Mouse (Mus musculus): ENCODE results near the gene Jmjd6.
A peak's percentile ranks its signal among the peaks of the same experiment; 100 is the strongest.

Jmjd6 gene

GRCm38 (mm10) chr11:116843261-116844233 is at the start of gene Jmjd6, which contains the start of gene Mettl23:
TSS of gene Jmjd6 (minus strand) at chr11:116843449.
TSS of gene Mettl23 (plus strand) at chr11:116843278.
- peak; percentile 98 for DNase-seq (ENCODE audit: low spot score)

- no peak for DNase-seq (ENCODE audit: low spot score)
Measured at GRCm38 (mm10) chr11:116887136-116887535, 43.9 kb upstream of the Jmjd6 start.

DNA sequence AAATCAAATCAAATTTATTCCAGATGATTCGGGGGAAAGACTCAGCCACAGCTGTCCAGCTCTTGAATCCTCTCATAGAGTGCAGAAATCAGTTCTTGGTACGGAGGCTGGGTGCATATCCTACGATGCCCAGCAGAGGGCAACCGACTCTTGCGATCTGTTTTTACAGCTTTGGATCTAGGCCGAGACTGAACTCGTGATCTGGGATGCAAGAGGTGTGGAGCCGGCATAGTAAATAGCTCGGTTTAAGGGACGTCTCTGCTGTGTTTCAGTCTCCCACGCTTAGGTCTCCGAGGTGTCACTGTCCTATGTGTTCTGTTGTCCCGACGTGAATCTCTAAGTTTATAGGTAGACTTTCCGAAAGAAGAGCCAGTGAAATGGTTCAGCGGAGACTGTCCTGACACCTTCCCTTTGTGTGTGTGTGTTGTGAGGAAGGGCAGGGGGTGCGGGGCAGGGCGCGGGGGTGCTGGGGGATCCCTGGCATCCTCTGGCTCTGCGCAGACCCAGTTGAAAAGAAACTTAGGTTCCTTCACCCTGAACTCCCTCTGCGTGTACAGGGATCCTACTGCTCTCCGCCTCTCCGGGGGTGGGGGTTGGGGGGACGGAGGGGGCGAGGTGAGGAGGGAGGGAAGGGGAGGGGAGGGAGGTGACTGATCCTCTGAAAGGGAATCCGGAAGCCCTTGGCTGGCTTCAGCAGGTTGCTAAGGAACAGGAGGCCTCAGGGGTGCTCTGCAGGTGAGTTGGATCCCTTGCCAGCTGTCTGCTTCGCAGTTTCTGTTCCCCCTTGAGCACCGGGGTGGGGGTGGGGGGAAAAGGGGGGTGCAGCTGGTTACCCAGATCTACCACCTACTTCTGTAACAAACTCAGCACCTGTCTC is 42.3 kb upstream of the Jmjd6 start:
- DNase-seq (ENCODE audit: low spot score) = peak; percentile 88

GRCm38 (mm10) chr11:116884061-116884460 is 40.8 kb upstream of the Jmjd6 start:
- no peak for DNase-seq (ENCODE audit: low spot score)

GRCm38 (mm10) chr11:116882446-116882845 is 39.2 kb upstream of the Jmjd6 start:
- DNase-seq (ENCODE audit: low spot score) = no peak

DNA sequence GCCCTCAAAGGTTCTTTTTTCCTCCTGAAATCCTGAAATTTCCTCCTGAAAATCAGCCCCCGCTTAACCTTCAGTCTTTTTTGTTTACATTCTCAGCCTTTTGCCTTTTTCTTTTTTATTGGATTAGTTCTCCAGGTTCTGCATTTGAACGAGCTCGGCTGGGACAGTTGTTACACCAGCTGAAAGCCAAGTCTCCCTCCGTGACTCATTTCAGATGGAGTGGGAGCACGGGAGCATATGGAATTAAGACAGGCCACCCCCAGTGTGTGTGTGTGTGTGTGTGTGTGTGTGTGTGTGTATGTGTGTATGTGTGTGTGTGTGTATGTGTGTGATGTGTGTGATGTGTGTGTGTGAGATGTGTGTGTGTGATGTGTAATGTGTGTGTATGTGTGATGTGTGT is 38.2 kb upstream of the Jmjd6 start:
- DNase-seq (ENCODE audit: low spot score) = no peak

DNA sequence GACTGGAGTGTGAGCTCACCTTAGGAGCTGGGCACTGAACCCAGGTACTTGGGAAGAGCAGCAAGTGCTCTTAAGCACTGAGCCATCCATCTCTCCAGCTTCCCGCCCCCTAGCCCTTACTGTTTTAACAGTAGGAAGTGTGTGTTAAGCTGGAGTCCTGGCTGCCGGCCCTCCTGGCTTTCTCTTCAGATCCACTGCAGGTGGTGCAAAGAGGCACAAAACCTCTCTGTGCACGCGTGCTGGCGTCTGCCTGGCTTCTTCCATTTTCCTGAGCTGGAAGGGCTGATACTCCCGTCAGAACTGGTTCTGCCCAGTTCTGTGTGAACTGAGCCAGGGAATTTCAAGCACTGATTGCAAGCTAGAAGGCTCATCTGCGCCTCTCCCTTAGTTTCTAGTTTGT is 37.6 kb upstream of the Jmjd6 start:
- DNase-seq (ENCODE audit: low spot score) = no peak

GRCm38 (mm10) chr11:116878454-116878853 is 35.2 kb upstream of the Jmjd6 start:
- no peak for DNase-seq (ENCODE audit: low spot score)

DNA sequence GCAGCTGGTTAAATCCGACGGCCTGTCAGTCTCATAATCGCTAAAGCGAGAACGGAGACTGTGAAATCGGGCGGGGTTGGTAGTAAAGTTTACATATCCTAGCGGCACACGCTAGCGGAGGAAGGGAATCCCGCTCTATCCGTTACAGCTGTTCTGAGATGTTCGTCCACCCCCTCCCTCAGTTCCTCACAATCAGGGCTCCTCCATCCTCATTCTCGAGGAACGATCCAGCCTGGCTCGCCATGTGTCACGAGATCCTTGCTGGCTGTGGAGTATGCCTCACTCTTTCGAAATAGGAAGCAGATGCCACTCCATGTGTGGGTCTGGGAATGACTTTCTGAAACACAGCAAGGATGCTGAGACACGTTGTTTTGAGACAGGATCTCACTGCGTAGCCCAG is 30.7 kb upstream of the Jmjd6 start:
- DNase-seq (ENCODE audit: low spot score) = peak; percentile 58

- no peak for DNase-seq (ENCODE audit: low spot score)
Measured at GRCm38 (mm10) chr11:116871538-116871937, 28.3 kb upstream of the Jmjd6 start.

DNA sequence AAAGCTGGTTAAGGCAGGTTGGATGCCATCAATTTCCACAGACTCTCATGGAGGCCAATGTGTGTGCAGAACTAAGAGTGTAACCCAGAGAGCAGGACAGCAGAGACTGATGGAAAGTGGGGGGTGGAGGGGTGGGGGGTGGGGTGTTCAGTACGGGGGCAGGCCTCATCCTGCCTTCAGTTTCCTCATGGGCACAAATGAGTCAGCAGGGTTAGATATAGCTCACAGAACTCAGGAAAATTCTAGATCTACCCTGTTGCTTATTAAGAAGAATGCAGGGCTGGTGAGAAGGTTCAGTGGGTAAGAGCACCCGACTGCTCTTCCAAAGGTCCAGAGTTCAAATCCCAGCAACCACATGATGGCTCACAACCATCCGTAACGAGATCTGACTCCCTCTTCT is 26.4 kb upstream of the Jmjd6 start:
- DNase-seq (ENCODE audit: low spot score) = no peak

GRCm38 (mm10) chr11:116869223-116869622 is 26.0 kb upstream of the Jmjd6 start:
- no peak for DNase-seq (ENCODE audit: low spot score)

DNA sequence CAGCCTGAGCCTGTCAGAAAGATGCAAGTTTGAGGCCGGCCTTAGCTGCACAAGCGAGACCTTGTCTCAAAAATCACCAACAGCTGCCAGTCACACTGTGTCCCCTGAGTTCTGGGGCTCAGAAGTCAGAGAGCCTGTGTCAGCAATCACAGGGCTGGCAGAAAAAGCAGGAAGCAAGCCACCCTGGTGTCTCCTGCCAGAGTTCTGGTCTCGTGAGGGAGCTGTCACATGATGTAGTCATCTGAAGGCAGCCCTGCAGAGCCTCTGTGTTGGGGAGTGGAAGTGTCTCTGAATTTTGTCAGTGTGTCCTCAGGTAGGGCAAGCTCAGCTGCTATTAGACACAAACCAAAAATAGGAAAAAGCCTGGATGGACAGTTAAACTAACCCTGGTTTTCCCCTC is 24.9 kb upstream of the Jmjd6 start:
- DNase-seq (ENCODE audit: low spot score) = peak; percentile 58

DNA sequence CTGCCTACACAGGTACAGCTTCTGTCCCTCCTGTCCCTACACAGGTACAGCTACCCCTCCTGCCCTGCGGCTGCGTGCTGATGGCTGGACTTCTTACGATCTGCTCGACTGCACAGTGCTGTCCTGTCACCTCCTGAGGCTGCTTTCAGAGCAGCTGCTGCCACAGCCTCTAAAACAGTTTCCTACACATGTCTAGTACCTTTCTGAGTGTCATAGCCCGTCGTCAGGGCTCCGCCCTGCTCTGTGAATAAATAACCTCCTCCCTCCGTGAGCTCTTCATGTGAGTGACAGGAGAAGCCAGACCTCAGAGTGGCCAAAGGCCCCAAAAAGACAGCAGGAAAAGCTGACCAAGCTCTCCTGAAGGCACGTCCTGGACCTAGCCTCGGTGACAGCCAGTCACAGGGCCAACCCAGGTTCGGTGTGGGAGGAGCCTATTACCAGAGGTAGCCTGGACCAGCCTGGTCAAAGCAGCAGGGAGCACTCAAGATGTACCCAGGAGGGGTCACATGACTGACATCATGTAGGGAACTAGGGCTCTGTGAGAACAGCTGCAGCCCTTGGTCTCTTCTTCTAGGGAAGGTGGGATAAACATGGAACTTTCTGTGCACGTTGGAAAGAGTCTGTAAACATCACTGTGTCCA is 22.8 kb upstream of the Jmjd6 start:
- DNase-seq (ENCODE audit: low spot score) = no peak

DNA sequence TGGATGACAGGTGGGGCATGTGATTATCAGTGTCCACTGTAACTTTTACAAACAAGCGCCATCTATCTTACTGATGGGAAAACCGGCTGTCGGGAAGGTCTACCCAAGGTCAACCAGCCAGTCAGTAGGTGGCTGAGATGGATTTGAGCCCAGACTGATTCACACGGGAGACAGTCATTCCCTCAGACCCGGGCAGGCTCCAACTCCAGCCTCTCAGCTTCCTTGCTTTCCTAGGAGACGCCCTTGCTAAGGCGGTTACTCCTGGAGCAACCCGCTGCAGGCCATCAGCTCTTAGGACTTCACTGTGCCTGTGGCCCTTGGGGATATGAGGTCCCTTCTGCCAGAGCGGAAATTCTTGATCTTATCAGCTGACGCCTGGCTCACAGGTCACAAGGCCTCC is 21.2 kb upstream of the Jmjd6 start:
- DNase-seq (ENCODE audit: low spot score) = no peak

DNA sequence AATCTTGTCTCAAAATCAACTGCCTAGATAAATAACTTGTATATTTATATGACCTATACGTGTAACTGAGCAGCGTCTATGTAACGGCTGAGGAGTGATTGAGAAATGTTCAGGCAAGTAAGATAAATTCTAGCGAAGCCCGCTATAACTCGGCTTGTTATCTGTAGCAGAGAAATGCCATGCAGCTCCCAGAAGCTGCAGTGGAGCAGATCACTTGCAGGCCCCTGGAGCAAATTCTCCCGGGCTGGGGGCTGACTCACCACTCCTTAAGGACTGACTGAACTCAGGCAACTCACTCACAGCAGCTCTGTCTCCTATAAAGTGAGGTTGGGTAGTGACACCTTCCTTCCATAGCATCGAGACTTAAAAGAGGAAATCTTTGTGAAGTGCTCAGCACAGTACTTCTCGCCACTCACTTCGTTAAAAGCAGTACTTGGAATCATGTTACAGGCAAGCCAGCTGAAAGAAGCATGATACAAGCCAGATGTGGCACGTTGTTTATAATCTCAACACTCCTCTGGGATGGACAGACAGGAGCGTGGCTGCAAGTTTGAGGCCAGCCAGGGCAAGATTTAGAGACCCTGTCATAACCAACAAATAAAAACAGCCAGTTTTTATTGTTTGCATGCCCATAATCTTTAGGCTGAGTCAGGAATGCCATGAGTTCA is 14.1 kb upstream of the Jmjd6 start:
- DNase-seq (ENCODE audit: low spot score) = no peak

DNA sequence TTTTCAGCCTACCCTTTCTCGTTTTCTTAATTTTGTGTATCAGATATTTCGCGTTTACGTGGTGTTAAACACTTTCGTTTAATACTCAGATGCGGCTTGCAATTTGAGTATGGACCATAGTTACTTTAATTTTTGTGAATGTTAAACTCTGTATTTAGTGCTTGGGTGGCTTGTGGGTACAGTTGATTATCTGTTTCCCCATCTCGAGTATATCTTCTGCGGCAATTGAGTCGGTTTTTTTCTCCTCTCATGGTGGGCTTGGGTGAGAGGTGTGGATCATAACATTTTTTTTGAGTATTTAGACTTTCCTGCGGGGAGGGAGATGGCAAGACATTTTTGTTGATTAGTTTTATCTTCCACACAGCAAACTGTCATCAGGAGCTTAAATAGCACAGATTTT is 11.0 kb upstream of the Jmjd6 start:
- DNase-seq (ENCODE audit: low spot score) = no peak

GRCm38 (mm10) chr11:116853512-116853928 is 10.3 kb upstream of the Jmjd6 start:
- peak; percentile 98 for DNase-seq (ENCODE audit: low spot score)

DNA sequence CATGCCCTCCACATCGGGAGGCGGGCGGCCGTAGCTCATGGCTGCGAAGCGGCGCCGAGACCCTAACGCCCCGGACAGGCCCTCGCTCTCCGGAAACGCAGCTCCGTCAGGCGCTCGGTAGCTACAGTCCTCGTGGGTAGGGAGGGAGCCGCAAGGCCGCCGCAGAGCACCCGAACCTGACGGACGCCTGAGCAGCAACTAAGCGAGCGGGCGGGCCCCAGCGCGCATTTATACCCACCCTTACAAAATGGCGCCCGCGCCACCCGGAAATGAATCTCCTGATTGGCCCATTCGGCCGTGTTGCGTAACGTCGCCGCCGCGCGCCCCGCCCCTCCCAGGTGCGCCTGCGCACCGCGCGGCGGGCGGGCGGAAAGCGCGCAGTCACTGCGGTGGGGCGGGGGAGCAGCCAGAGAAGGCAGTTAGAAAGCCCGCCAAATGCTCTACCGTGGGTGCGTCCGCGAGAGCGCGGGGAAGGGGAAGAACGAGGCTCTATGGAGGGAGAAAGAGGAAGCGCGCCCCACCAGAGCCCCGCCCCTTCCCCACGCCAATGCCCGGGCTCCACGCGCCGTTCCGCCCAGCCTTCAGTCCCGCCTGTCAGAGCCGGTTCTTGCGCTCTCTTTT is 9.8 kb upstream of the Jmjd6 start, which contains the start of gene Srsf2:
TSS of gene Srsf2 (minus strand) at position 204 of the 621 bp plus-strand sequence.
- peak; percentile 97 for DNase-seq (ENCODE audit: low spot score)

- DNase-seq (ENCODE audit: low spot score) = peak; percentile 79
Measured at GRCm38 (mm10) chr11:116852291-116852890, 9.1 kb upstream of the Jmjd6 start, which contains the start of gene Mfsd11. TSS of gene Mfsd11 (plus strand) at chr11:116852440.

All from layer of hippocampus, adult 11-12 months (tissue).